Mouse (Mus musculus): ENCODE results near the gene Vps52. TPM values are rescaled to one million over a fixed set of nuclear protein-coding genes. Genes with fewer than 3 reads are reported as not detected.

Gene Vps52
- total and polyA plus RNA-seq, 2 experiments from 2014 or later = 46.1 to 65.8 TPM

DNA sequence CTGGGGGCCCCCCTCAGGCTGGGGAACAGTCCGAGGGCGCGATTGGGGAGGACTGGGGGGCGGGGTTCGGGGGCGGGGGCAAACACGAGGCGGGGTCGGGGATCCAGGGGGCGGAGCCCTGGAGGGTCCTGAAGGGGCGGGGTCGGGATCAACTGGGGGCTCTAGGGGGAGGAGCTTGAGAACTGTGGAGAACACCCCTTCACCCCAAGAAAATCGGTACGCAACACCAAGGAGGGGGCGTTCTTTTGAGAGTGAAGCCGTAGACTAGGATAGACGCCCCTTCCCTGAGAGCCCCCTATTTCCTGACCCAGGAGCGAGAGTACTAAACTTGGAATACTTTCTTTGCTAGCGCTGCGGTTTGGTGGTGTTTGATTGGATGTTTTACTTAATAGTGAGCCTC, 39.3 kb upstream of the Vps52 start:
- ATAC-seq (ENCODE audit: low FRiP score) (peak; percentile 6), DNase-seq (ENCODE audit: low spot score) (peak; percentile 64)
- H3K27me3 ChIP-seq (ENCODE audit: insufficient read depth, low read length) = no peaks in the 10 kb centered on the region
- WGBS = under 1% methylated on average over 10 of the region's 20 CpGs
- H3K4me2 ChIP-seq (ENCODE audit: low read depth, low read length, poor library complexity, severe bottlenecking) = peak overlapping the region; percentile 69
- H3K9ac ChIP-seq (replicated peaks; ENCODE audit: low read length, poor library complexity, severe bottlenecking) = peak overlapping the region; percentile 67
- H3K4me3 ChIP-seq (ENCODE audit: low read depth, low read length) = peak overlapping the region; percentile 54
- H3K27ac ChIP-seq (ENCODE audit: low read depth, low read length) = peak overlapping the region; percentile 59; the same call in 1 of the 2 replicates
- no peak for TF ChIP-seq CTCF (IDR thresholded peaks at IDR 0.05)
- H3K4me1 ChIP-seq (ENCODE audit: insufficient read depth, low read length) = no peaks in the 10 kb centered on the region
- H3K36me3 ChIP-seq (ENCODE audit: insufficient read depth, low read length) = peaks cover 25% of the 10 kb centered on the region
- H3K9me3 ChIP-seq (ENCODE audit: low read length) = no peaks in the 10 kb centered on the region

DNA sequence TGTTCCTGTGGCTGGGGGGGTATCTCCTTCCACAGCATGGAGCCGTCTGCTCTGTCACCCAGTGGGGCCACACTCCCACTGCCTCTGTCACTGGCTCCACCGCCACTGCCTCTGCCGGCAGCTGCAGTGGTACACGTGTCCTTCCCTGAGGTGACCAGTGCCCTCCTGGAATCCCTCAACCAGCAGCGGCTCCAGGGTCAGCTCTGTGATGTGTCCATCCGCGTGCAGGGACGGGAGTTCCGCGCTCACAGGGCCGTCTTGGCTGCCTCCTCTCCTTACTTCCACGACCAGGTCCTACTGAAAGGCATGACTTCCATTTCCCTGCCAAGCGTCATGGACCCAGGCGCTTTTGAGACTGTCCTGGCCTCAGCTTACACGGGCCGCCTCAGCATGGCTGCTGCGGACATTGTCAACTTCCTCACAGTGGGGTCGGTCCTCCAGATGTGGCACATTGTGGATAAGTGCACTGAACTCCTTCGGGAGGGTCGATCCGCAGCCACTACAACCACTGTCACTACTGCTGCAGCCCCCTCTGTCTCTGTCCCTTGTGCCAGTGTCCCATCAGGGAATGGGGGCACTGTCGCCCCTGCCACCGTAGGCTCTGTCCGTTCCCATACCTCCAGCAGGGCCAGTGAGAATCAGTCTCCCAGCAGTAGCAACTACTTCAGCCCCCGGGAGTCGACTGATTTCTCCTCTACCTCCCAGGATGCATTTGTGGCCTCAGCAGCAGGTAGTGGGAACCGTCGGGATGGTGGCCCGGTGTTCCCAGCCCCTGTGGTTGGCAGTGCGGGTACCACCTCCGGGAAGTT, 38.6 kb upstream of the Vps52 start:
- Histone ChIP-seq H3K27me3 (ENCODE audit: insufficient read depth, low read length) (no peaks in the 10 kb centered on the region), H3K9me3 (ENCODE audit: low read length) (no peaks in the 10 kb centered on the region), H3K36me3 (ENCODE audit: insufficient read depth, low read length) (peaks cover 17% of the 10 kb centered on the region), H3K4me1 (ENCODE audit: insufficient read depth, low read length) (no peaks in the 10 kb centered on the region), H3K27ac (ENCODE audit: low read depth, low read length) (no peak overlapping the region), H3K4me3 (ENCODE audit: low read depth, low read length) (peak overlapping the region; percentile 54), H3K4me2 (ENCODE audit: low read depth, low read length, poor library complexity, severe bottlenecking) (peak overlapping the region; percentile 69), H3K9ac (replicated peaks; ENCODE audit: low read length, poor library complexity, severe bottlenecking) (no peak overlapping the region)
- TF ChIP-seq CTCF (IDR thresholded peaks at IDR 0.05) = no peak
- ATAC-seq (ENCODE audit: low FRiP score) = no peak
- WGBS = 70% methylated on average over 31 of the region's 31 CpGs
- DNase-seq (ENCODE audit: low spot score) = no peak

DNA sequence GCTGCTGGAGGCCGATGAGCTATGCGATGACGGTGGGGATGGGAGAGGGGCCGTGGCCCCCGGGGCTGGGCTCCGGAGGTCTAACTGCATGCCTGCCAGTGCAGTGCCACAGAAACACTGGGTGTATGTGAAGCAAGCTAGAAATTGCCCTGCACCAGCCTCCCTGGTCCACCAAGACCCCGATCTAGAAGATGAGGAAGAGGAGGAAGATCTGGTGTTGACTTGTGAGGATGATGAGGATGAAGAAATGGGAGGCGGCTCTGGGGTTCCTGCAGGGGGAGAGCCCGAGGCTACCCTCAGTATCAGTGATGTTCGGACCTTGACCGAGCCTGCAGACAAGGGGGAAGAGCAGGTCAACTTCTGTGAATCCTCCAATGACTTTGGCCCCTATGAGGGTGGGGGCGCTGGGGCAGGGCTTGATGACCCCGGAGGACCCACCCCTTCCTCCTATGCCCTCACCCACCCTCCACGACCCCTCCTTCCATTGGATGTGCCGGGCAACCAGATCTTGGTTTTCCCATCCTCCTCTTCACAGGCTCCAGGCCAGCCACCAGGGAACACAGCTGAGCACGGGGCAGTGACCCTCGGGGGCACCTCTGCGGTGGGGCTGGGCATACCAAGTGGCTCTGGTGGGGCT, 37.8 kb upstream of the Vps52 start:
- H3K27ac ChIP-seq (ENCODE audit: low read depth, low read length) = no peak overlapping the region
- no peaks in the 10 kb centered on the region for H3K9me3 ChIP-seq (ENCODE audit: low read length)
- H3K4me1 ChIP-seq (ENCODE audit: insufficient read depth, low read length) = no peaks in the 10 kb centered on the region
- H3K36me3 ChIP-seq (ENCODE audit: insufficient read depth, low read length) = peaks cover 12% of the 10 kb centered on the region
- H3K4me3 ChIP-seq (ENCODE audit: low read depth, low read length) = no peak overlapping the region
- H3K27me3 ChIP-seq (ENCODE audit: insufficient read depth, low read length) = no peaks in the 10 kb centered on the region
- ATAC-seq (ENCODE audit: low FRiP score) (no peak), DNase-seq (ENCODE audit: low spot score) (no peak)
- WGBS = 87% methylated on average over 18 of the region's 18 CpGs
- no peak overlapping the region for H3K9ac ChIP-seq (replicated peaks; ENCODE audit: low read length, poor library complexity, severe bottlenecking)
- no peak overlapping the region for H3K4me2 ChIP-seq (ENCODE audit: low read depth, low read length, poor library complexity, severe bottlenecking)
- no peak for TF ChIP-seq CTCF (IDR thresholded peaks at IDR 0.05)

- 65% methylated on average over 37 of the region's 37 CpGs for WGBS
- H3K9ac ChIP-seq (replicated peaks; ENCODE audit: low read length, poor library complexity, severe bottlenecking) = no peak overlapping the region
- ATAC-seq (ENCODE audit: low FRiP score) = no peak
- no peaks in the 10 kb centered on the region for H3K9me3 ChIP-seq (ENCODE audit: low read length)
- no peaks in the 10 kb centered on the region for H3K4me1 ChIP-seq (ENCODE audit: insufficient read depth, low read length)
- H3K27ac ChIP-seq (ENCODE audit: low read depth, low read length) = no peak overlapping the region
- H3K27me3 ChIP-seq (ENCODE audit: insufficient read depth, low read length) = no peaks in the 10 kb centered on the region
- H3K36me3 ChIP-seq (ENCODE audit: insufficient read depth, low read length) = peaks cover 8% of the 10 kb centered on the region
- H3K4me2 ChIP-seq (ENCODE audit: low read depth, low read length, poor library complexity, severe bottlenecking) = peak overlapping the region; percentile 70; the same call in 1 of the 2 replicates
- TF ChIP-seq CTCF (IDR thresholded peaks at IDR 0.05) = no peak
- no peak for DNase-seq (ENCODE audit: low spot score)
- H3K4me3 ChIP-seq (ENCODE audit: low read depth, low read length) = peak overlapping the region; percentile 38
Measured at GRCm38 (mm10) chr17:33918293-33919203, 37.1 kb upstream of the Vps52 start.

DNA sequence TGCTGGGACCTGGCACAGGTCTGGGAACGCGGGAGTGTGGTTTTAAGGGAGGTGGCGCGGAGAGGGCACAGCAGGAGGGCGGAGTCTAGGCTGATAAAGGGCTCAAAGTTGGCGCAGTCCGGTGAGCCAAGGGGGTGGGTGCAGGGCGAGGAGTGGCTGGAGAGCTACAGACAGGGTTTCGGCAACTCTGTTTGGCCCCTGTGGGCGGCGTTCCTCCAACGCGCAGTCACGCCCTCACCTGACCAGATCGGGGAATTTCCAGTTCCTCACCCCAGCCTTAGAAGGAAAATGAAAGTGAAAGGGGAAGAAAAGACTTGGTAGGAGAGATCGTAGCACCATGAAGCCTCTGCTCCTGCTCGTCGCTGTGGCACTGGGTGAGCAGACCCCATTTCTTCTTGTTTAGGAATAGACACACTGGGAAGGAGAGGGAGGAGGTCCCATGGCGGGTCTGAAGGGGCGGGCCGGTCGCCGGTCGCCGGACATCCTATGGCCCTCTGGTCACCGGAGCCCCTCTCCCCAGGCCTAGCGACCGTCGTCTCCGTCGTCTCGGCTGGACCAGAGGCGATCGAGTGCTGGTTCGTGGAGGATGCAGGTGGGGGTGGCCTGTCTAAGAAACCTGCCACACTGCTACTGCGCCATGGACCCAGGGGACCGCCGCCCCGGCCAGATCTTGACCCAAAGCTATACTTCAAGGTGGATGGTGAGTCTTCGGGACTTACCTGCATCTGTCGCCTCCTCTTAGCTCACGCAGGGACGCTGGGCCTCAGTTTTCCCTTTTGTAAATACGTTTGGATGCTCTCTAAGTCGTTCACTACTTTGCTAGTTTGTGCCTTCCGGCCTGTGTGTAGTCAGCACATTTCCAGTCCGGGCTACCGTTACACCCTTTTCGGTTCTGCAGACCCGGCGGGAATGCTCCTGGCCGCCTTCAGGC, 36.0 kb upstream of the Vps52 start:
- no peak for ATAC-seq (ENCODE audit: low FRiP score)
- no peaks in the 10 kb centered on the region for H3K4me1 ChIP-seq (ENCODE audit: insufficient read depth, low read length)
- 4% methylated on average over 52 of the region's 52 CpGs for WGBS
- H3K27ac ChIP-seq (ENCODE audit: low read depth, low read length) = peak overlapping the region; percentile 48; the same call in 1 of the 2 replicates
- DNase-seq (ENCODE audit: low spot score) = peak; percentile 34
- H3K36me3 ChIP-seq (ENCODE audit: insufficient read depth, low read length) = no peaks in the 10 kb centered on the region
- no peaks in the 10 kb centered on the region for H3K27me3 ChIP-seq (ENCODE audit: insufficient read depth, low read length)
- peak; percentile 29 for TF ChIP-seq CTCF (IDR thresholded peaks at IDR 0.05)
- H3K4me2 ChIP-seq (ENCODE audit: low read depth, low read length, poor library complexity, severe bottlenecking) = peak overlapping the region; percentile 70
- H3K4me3 ChIP-seq (ENCODE audit: low read depth, low read length) = peak overlapping the region; percentile 38
- H3K9me3 ChIP-seq (ENCODE audit: low read length) = no peaks in the 10 kb centered on the region
- peak overlapping the region; percentile 39 for H3K9ac ChIP-seq (replicated peaks; ENCODE audit: low read length, poor library complexity, severe bottlenecking)
